Mouse (Mus musculus) G1E-ER4 (cell line): ENCODE measurements at regions not wholly inside any gene's neighbourhood (a gene's known extent, or its start where the extent isn't known, plus 50 kb on each side); places are given as distances from the start of the nearest gene placed in this dataset.
A peak's percentile ranks its signal among the peaks of the same experiment; 100 is the strongest.

ENCODE experiments used
- GATA1 ChIP-seq: IDR thresholded peaks from one replicate; pipeline ENCODE4 v1.8.0; 2012; ENCODE audit warnings: low read length, inconsistent platforms

- no peak for TF ChIP-seq GATA1
Observed at GRCm38 (mm10) chrX:142526953-142527352, 136.6 kb upstream of the Acsl4 start.

GRCm38 (mm10) chrX:142529892-142530291 is 139.6 kb upstream of the Acsl4 start:
- TF ChIP-seq GATA1: no peak

GRCm38 (mm10) chrX:142534780-142535179 is 144.4 kb upstream of the Acsl4 start:
- TF ChIP-seq GATA1: no peak

GRCm38 (mm10) chrX:142535540-142535939 is 145.2 kb upstream of the Acsl4 start:
- TF ChIP-seq GATA1: no peak

- TF ChIP-seq GATA1: no peak
Observed at GRCm38 (mm10) chrX:142535954-142536353, 145.3 kb upstream of the Tmem164 start.

- TF ChIP-seq GATA1: no peak
Observed at GRCm38 (mm10) chrX:142537259-142537963, 143.8 kb upstream of the Tmem164 start.

GRCm38 (mm10) chrX:142540264-142540663 is 140.9 kb upstream of the Tmem164 start:
- TF ChIP-seq GATA1: no peak

GRCm38 (mm10) chrX:142552196-142552595 is 129.0 kb upstream of the Tmem164 start:
- TF ChIP-seq GATA1: no peak

GRCm38 (mm10) chrX:142554161-142554560 is 127.0 kb upstream of the Tmem164 start:
- no peak for TF ChIP-seq GATA1

GRCm38 (mm10) chrX:142557496-142557895 is 123.7 kb upstream of the Tmem164 start:
- no peak for TF ChIP-seq GATA1

- TF ChIP-seq GATA1: no peak
Observed at GRCm38 (mm10) chrX:142560209-142560912, 120.8 kb upstream of the Tmem164 start.

- no peak for TF ChIP-seq GATA1
Observed at GRCm38 (mm10) chrX:142561788-142562187, 119.4 kb upstream of the Tmem164 start.

- TF ChIP-seq GATA1: no peak
Observed at GRCm38 (mm10) chrX:142564186-142564585, 117.0 kb upstream of the Tmem164 start.

- no peak for TF ChIP-seq GATA1
Observed at GRCm38 (mm10) chrX:142571772-142572171, 109.4 kb upstream of the Tmem164 start.

GRCm38 (mm10) chrX:142574022-142574421 is 107.2 kb upstream of the Tmem164 start:
- no peak for TF ChIP-seq GATA1

GRCm38 (mm10) chrX:142574945-142575710 is 106.1 kb upstream of the Tmem164 start:
- TF ChIP-seq GATA1: peak; percentile 82
